Mouse (Mus musculus) megakaryocyte, embryonic 14.5 days (primary cell): Measurements from ENCODE around the gene Trim14. TPM values are rescaled to one million over a fixed set of nuclear protein-coding genes. Genes with fewer than 3 reads are reported as not detected.
A peak's percentile ranks its signal among the peaks of the same experiment; 100 is the strongest.

ENCODE experiments used
- H3K27me3 ChIP-seq: replicated peaks from 2 replicates; pipeline ENCODE3; 2012; ENCODE audit warnings: inconsistent platforms
- H3K36me3 ChIP-seq: replicated peaks from 2 replicates; pipeline ENCODE3; 2012; ENCODE audit warnings: low read length, inconsistent platforms, mixed read lengths
- H3K4me1 ChIP-seq: 2 replicates; pipeline ENCODE4 v1.6.1; 2012; ENCODE audit warnings: inconsistent platforms
- H3K4me3 ChIP-seq: replicated peaks from 2 replicates; pipeline ENCODE3; 2012; ENCODE audit warnings: moderate library complexity, mild to moderate bottlenecking, inconsistent platforms
- H3K9me3 ChIP-seq: 2 replicates; pipeline ENCODE4 v1.6.1; 2012; ENCODE audit warnings: inconsistent platforms
- FLI1 ChIP-seq: IDR thresholded peaks from 2 replicates; pipeline ENCODE4 v1.6.1; 2012; ENCODE audit warnings: low read length, inconsistent platforms, mixed read lengths
- GATA1 ChIP-seq: IDR thresholded peaks from 3 replicates; pipeline ENCODE4 v1.6.1; 2012; ENCODE audit warnings: mixed read lengths, low read length, inconsistent platforms, borderline replicate concordance
- polyA plus RNA-seq: library from polyadenylated mRNA; stranded (reverse); fragments of >175 nt; gene quantifications from 2 replicates; pipeline ENCODE4 v1.2.3, GENCODE M21; 2012; ENCODE audit warnings: low replicate concordance; ENCODE audit not compliant: insufficient read depth

The Trim14 gene
- polyA plus RNA-seq, 1 experiment, result 8.1 TPM

DNA sequence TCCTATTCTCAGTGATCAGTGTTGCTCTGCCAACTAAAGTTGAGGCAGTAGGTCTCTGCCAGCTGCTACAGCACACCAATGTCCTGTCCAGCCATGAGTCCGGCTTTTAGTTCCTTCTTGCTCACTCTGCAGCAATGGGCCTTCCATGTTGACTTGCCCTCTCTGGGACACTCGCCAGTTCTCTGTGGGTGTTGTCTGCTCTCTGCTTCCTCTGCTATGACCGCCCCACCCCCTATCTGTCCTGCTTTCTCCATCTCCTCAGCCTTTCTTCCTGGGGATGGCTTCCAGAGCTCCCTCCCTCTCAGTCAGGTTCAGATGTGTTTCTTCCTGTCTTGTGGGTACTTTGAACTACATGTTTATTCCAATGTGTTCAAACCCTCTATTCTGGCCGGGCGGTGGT, 48.6 kb downstream of the Trim14 start:
- Histone ChIP-seq H3K9me3 (no peaks in the 10 kb centered on the region), H3K4me3 (peak overlapping the region; percentile 38), H3K36me3 (peaks cover 15% of the 10 kb centered on the region), H3K4me1 (peaks cover 85% of the 10 kb centered on the region), H3K27me3 (no peaks in the 10 kb centered on the region)
- TF ChIP-seq FLI1 (no peak), GATA1 (no peak)

GRCm38 (mm10) chr4:46485696-46486417, 50.1 kb downstream of the Trim14 start:
- TF ChIP-seq FLI1, result no peak
- no peak for TF ChIP-seq GATA1
- peak overlapping the region; percentile 83 for H3K4me3 ChIP-seq
- peaks cover 72% of the 10 kb centered on the region for H3K4me1 ChIP-seq

GRCm38 (mm10) chr4:46479081-46479480, 56.9 kb downstream of the Trim14 start:
- H3K4me1 ChIP-seq, result peaks cover 23% of the 10 kb centered on the region
- peaks cover 53% of the 10 kb centered on the region for H3K36me3 ChIP-seq
- no peaks in the 10 kb centered on the region for H3K27me3 ChIP-seq
- no peak overlapping the region for H3K4me3 ChIP-seq
- TF ChIP-seq FLI1 (no peak), GATA1 (no peak)
- no peaks in the 10 kb centered on the region for H3K9me3 ChIP-seq

More at GRCm38 (mm10) chr4:46485696-46486417, 50.1 kb downstream of the Trim14 start:
- H3K9me3 ChIP-seq, result no peaks in the 10 kb centered on the region
- no peaks in the 10 kb centered on the region for H3K27me3 ChIP-seq
- H3K36me3 ChIP-seq, result peaks cover 4% of the 10 kb centered on the region

GRCm38 (mm10) chr4:46475101-46475500, 60.8 kb downstream of the Trim14 start:
- Histone ChIP-seq H3K27me3 (no peaks in the 10 kb centered on the region), H3K36me3 (peaks cover 90% of the 10 kb centered on the region), H3K4me3 (no peak overlapping the region), H3K9me3 (no peaks in the 10 kb centered on the region), H3K4me1 (peaks cover 14% of the 10 kb centered on the region)
- TF ChIP-seq FLI1, result no peak
- no peak for TF ChIP-seq GATA1

DNA sequence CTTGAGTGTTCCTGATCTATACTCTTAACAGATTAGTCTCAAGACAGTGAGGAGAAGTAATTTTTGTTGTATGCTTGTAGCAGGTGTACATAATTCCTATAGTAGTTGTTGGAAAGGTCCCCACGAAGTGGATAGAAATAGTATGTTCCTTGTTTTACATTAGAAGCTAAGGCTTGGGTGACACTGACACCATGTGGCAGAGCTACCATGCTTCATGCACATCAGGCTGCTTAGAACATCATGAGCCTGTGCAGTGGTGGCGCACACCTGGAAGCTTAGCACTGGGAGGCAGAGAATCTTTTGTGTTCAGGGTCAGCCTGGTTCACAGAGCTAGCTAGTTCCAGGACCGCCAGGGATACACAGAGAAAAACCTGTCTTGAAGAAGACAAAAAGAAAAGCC, 70.2 kb downstream of the Trim14 start:
- H3K27me3 ChIP-seq, result no peaks in the 10 kb centered on the region
- TF ChIP-seq GATA1 (no peak), FLI1 (no peak)
- no peak overlapping the region for H3K4me3 ChIP-seq
- H3K9me3 ChIP-seq, result no peaks in the 10 kb centered on the region
- H3K36me3 ChIP-seq, result peaks cover 100% of the 10 kb centered on the region
- H3K4me1 ChIP-seq, result peaks cover 28% of the 10 kb centered on the region

DNA sequence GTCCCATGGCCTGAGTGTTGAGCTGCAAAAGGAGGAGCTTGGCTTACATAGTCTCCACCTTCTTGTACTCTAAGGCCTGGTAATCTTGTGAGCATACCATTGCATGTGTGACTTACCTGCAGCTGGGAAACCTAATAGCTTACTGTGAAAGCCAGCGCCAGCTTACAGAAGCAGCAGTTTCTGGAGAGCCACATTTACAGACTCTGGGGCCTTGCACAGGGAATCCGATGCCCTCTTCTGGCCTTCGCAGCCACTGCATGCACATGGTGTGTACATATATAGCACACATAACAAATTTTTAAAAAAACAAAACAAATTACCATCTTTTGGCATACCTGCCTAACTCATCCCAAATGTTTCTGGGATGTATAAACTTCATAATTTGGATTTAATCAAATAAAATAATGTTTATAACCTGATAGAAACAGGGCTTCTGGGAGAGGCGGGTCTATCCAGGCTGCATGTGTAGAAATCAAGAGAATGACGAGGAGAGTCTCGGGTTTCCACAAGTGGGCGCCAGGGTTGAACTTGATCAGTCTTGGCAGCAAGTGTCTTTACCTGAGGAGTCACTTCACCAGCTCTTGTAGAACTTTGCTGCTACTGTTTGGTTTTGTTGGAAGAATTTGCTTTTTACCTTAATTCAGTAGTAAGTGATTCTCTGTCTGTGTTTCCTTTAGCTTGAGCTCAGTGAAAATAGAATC, 72.7 kb downstream of the Trim14 start:
- H3K9me3 ChIP-seq, result no peaks in the 10 kb centered on the region
- no peak for TF ChIP-seq GATA1
- no peak for TF ChIP-seq FLI1
- H3K4me3 ChIP-seq, result no peak overlapping the region
- H3K27me3 ChIP-seq, result no peaks in the 10 kb centered on the region
- H3K4me1 ChIP-seq, result peaks cover 49% of the 10 kb centered on the region
- peaks cover 92% of the 10 kb centered on the region for H3K36me3 ChIP-seq

- Histone ChIP-seq H3K27me3 (no peaks in the 10 kb centered on the region), H3K4me1 (peaks cover 88% of the 10 kb centered on the region), H3K36me3 (peaks cover 66% of the 10 kb centered on the region), H3K9me3 (no peaks in the 10 kb centered on the region), H3K4me3 (peak overlapping the region; percentile 25)
- TF ChIP-seq FLI1, result no peak
- no peak for TF ChIP-seq GATA1
These were observed 77.5 kb downstream of the Trim14 start for GRCm38 (mm10) chr4:46458411-46458810.

DNA sequence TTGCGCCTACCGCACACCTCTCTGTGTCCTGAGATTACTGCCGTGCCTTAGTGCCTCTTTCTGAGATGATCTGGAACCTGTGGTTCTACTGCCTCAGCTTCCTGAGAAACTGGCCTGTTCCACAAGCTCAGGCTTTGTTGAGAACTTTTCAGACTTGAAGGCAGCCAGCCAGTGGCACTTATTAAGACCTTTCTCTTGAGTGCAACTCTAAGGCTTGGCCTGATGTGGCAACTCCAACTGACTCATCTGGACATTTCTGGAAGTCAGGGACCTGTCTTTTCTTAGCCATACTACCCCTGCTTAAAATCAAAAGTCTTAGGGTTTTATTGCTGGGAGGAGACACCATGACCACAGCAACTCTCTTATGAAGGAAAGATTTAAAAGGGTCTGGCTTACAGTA, 78.8 kb downstream of the Trim14 start:
- Histone ChIP-seq H3K4me3 (no peak overlapping the region), H3K27me3 (no peaks in the 10 kb centered on the region), H3K4me1 (peaks cover 89% of the 10 kb centered on the region), H3K9me3 (no peaks in the 10 kb centered on the region), H3K36me3 (peaks cover 54% of the 10 kb centered on the region)
- TF ChIP-seq GATA1 (no peak), FLI1 (no peak)

DNA sequence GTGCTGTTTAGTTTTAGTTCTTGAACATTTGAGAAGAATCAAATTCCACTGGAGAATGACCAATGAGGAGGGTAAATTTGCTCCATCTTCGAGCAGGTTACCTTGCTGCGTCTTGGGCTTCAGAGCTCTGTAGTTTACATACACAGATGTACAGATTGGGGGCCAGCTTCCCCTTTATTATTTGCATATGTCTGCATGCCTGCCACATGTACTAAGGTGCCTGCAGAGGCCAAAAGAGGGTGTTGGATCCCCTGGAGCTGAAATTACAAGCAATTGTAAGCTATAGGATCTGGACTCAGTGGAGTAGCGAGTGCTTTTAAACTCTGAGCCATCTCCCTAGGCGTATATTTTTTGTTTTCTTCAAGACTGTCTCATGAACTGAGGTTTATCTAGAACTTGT, 79.2 kb downstream of the Trim14 start:
- Histone ChIP-seq H3K27me3 (no peaks in the 10 kb centered on the region), H3K36me3 (peaks cover 50% of the 10 kb centered on the region), H3K9me3 (no peaks in the 10 kb centered on the region), H3K4me3 (peak overlapping the region; percentile 59), H3K4me1 (peaks cover 87% of the 10 kb centered on the region)
- TF ChIP-seq FLI1, result no peak
- no peak for TF ChIP-seq GATA1

GRCm38 (mm10) chr4:46454097-46454864, 81.7 kb downstream of the Trim14 start:
- no peaks in the 10 kb centered on the region for H3K9me3 ChIP-seq
- peak overlapping the region; percentile 94 for H3K4me3 ChIP-seq
- no peaks in the 10 kb centered on the region for H3K27me3 ChIP-seq
- H3K36me3 ChIP-seq, result peaks cover 25% of the 10 kb centered on the region
- peaks cover 82% of the 10 kb centered on the region for H3K4me1 ChIP-seq
- TF ChIP-seq FLI1, result no peak
- TF ChIP-seq GATA1, result no peak
